Mouse (Mus musculus) midbrain, embryonic 14.5 days (tissue): Measurements from ENCODE around the gene Cyb561. TPM values are rescaled to one million over a fixed set of nuclear protein-coding genes. Genes with fewer than 3 reads are reported as not detected.
A peak's percentile ranks its signal among the peaks of the same experiment; 100 is the strongest.

Source experiments
- ATAC-seq: fragments of 200-750 bp; cut with Nextera tagmentation; 2 replicates; pipeline ENCODE4 v1.8.0; 2017; ENCODE audit warnings: moderate number of reproducible peaks, moderate library complexity; ENCODE audit not compliant: low FRiP score, low TSS enrichment
- DNase-seq: peaks from one replicate; pipeline ENCODE4 v3.0.0-alpha.2; 2015
- H3K27ac ChIP-seq: fragments of 300-500 bp; sonication (generic); replicated peaks from 2 replicates; pipeline ENCODE4 v1.5.1; 2014; ENCODE audit warnings: mild to moderate bottlenecking, low read depth, low read length, moderate library complexity
- H3K27me3 ChIP-seq: fragments of 300-500 bp; sonication (generic); 2 replicates; pipeline ENCODE4 v1.6.1; 2014; ENCODE audit warnings: low read length, control low read depth, mixed read lengths; ENCODE audit not compliant: control insufficient read depth, insufficient read depth
- H3K36me3 ChIP-seq: fragments of 300-500 bp; sonication (generic); 2 replicates; pipeline ENCODE4 v1.6.1; 2014; ENCODE audit warnings: low read length, control low read depth; ENCODE audit not compliant: control insufficient read depth, insufficient read depth
- H3K4me1 ChIP-seq: fragments of 300-500 bp; sonication (generic); 2 replicates; pipeline ENCODE4 v1.6.1; 2014; ENCODE audit warnings: mild to moderate bottlenecking, antibody characterized with exemption, low read length, control low read depth; ENCODE audit not compliant: control insufficient read depth, insufficient read depth
- H3K4me2 ChIP-seq: fragments of 300-500 bp; sonication (generic); 2 replicates; pipeline ENCODE4 v1.6.1; 2014; ENCODE audit warnings: mild to moderate bottlenecking, low read length, moderate library complexity
- H3K4me3 ChIP-seq: fragments of 300-500 bp; sonication (generic); replicated peaks from 2 replicates; pipeline ENCODE4 v1.5.1; 2014; ENCODE audit warnings: low read depth, low read length
- H3K9ac ChIP-seq: fragments of 300-500 bp; sonication (generic); replicated peaks from 2 replicates; pipeline ENCODE4 v1.6.1; 2014; ENCODE audit warnings: mild to moderate bottlenecking, low read length, moderate library complexity
- H3K9me3 ChIP-seq: fragments of 300-500 bp; sonication (generic); 2 replicates; pipeline ENCODE4 v1.6.1; 2016; ENCODE audit warnings: low read length, control low read depth, mixed read lengths; ENCODE audit not compliant: control insufficient read depth
- WGBS: fragments of 180-500 bp; shearing (Covaris S2); extraction: QIAGEN DNeasy Blood & Tissue Kit; methylation state at CpG from one replicate; pipeline ENCODE4 v1.1.7; 2014; 5-methylcytosine and 5-hydroxymethylcytosine counted together
- polyA plus RNA-seq: library from polyadenylated mRNA; unstranded; fragments of >200 nt; fragmentation: Nextera tagmentation; extraction: Ambion mirVana; gene quantifications from 2 replicates; pipeline ENCODE4 v1.2.1, GENCODE M21; 2014

Gene Cyb561
- 45.7 and 52.9 TPM in 2 replicates for polyA plus RNA-seq

DNA sequence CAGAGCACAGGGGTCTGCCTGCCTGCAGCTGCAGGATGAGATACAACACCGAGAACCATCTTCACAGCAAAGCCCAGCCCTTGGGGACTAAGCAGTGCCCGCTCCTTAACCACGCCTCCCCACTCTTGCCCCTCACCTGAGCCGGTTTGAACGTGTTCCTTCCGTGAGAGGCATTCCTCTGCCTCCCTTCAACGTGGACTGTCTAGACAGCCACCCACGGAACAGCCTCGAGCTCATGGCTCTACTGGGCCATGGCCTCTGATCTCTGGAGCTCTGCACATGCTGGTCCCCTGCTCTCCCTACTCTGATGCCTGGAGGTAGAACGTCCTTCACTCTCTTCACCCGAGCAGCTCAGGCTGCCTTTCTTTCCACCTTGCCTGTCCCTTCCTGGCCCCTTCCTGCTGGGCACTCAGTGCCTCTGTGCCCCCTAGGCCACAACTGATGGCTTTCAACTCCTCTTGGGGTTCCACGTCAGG lies at the start of gene Cyb561:
Cyb561 (minus strand) TSS at position 426 of the 476 bp plus-strand sequence.
- ATAC-seq (no peak), DNase-seq (no peak)
- H3K36me3 ChIP-seq: no peaks in the 10 kb centered on the region
- H3K27ac ChIP-seq: no peak within 1 kb of the TSS
- H3K4me3 ChIP-seq: no peak within 1 kb of the TSS
- H3K9me3 ChIP-seq: no peaks in the 10 kb centered on the region
- H3K27me3 ChIP-seq: no peaks in the 10 kb centered on the region
- no peak within 1 kb of the TSS for H3K9ac ChIP-seq
- no peaks in the 10 kb centered on the region for H3K4me1 ChIP-seq
- H3K4me2 ChIP-seq: no peak within 1 kb of the TSS
- WGBS: 80% methylated on average over 12 of the region's 12 CpGs

DNA sequence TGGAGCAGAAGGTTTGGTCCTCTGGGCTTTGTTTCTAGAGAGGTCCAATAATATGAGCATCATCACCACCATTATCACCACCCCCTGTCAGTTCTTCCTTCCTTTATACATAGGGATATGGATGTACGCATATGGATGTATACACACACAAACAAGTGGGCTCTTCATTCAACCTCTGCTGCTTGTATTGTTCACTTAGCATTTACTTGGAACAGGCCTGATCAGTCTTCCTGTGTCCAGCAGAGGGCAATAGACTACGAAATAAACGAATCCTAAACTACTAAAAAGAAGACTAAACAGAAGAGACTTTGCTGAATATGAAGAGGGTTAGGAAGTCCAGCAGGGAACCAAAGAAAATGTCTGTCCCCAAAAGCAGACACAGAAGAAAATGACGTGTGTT lies 48.6 kb upstream of the Cyb561 start:
- 48% methylated on average over 4 of the region's 4 CpGs for WGBS
- H3K9me3 ChIP-seq: no peaks in the 10 kb centered on the region
- DNase-seq: peak; percentile 62

DNA sequence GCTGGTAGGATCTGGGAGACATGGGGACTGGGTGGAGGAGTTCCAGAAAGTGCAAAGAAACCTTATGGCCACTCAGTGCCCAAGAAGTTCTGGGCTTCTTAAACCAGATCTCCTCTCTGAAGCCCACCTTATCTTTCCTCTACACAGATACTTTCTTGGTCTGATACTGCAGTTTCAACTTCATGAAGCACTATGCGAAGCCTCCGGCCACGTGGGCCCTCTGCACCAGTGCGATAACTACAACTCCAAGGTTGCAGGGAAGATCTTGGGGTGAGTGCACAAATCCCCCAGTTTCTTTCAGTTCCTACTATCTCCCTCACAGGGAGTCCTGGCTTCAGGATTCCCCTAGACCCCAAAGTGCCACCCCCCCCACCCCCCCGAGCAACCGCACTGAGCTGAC lies 46.9 kb upstream of the Cyb561 start:
- Histone ChIP-seq H3K27ac (no peak overlapping the region), H3K4me3 (no peak overlapping the region), H3K36me3 (no peaks in the 10 kb centered on the region), H3K4me1 (no peaks in the 10 kb centered on the region), H3K9me3 (no peaks in the 10 kb centered on the region), H3K27me3 (no peaks in the 10 kb centered on the region), H3K4me2 (no peak overlapping the region), H3K9ac (no peak overlapping the region)
- WGBS: 94% methylated on average over 6 of the region's 6 CpGs
- DNase-seq (no peak), ATAC-seq (no peak)

More for the DNA sequence above, 48.6 kb upstream of the Cyb561 start:
- no peak overlapping the region for H3K27ac ChIP-seq
- no peaks in the 10 kb centered on the region for H3K27me3 ChIP-seq
- H3K9ac ChIP-seq: no peak overlapping the region
- no peaks in the 10 kb centered on the region for H3K4me1 ChIP-seq
- no peak for ATAC-seq
- no peak overlapping the region for H3K4me2 ChIP-seq
- no peaks in the 10 kb centered on the region for H3K36me3 ChIP-seq
- no peak overlapping the region for H3K4me3 ChIP-seq

DNA sequence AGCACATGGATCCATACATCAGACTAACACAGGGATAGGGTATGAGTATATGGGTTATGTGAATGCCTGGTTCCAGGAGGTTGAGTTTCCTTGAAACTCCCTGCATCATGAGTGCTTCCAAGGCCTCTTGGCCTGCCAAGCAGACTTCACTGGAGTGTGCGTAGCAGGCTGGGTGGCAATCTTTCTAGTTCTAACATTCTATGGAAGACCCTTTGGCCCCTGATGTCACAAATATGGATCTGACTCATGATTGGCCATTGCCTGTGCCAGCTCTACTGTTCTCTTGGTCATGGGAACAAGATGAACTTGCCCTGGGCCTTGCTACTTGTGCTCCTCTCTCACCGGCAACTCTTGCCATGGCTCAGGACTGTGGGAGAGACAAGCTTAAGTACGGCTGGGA lies 41.2 kb upstream of the Cyb561 start, which contains the start of gene Ace3:
Ace3 (plus strand) TSS at position 301 of the 400 bp plus-strand sequence.
- H3K4me3 ChIP-seq: no peak within 1 kb of the TSS
- H3K9me3 ChIP-seq: no peaks in the 10 kb centered on the region
- ATAC-seq (no peak), DNase-seq (no peak)
- no peak within 1 kb of the TSS for H3K9ac ChIP-seq
- 95% methylated on average over 3 of the region's 3 CpGs for WGBS
- no peaks in the 10 kb centered on the region for H3K36me3 ChIP-seq
- H3K4me2 ChIP-seq: no peak within 1 kb of the TSS
- no peak within 1 kb of the TSS for H3K27ac ChIP-seq
- no peaks in the 10 kb centered on the region for H3K4me1 ChIP-seq
- H3K27me3 ChIP-seq: no peaks in the 10 kb centered on the region

DNA sequence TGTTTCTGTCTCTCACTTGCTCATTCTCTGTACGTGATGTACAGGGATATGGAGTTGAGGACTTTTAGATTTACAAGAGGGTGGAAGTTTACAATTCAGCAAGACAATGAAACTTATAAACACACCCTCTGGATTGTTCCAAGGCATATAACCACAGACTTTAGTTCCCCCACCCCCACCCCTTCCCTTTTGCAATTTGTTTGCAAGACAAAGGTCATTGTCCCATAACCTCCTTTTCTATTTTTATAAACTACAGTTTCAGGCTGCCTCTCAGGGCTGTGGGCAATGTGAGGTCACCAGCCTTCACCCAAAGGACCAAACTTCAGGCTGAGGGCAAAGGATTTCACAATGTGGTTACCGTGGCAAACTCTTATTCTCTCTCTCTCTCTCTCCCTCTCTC lies 37.1 kb upstream of the Cyb561 start:
- no peak for ATAC-seq
- Histone ChIP-seq H3K4me2 (no peak overlapping the region), H3K27ac (no peak overlapping the region), H3K27me3 (no peaks in the 10 kb centered on the region), H3K36me3 (no peaks in the 10 kb centered on the region), H3K9me3 (no peaks in the 10 kb centered on the region), H3K4me1 (no peaks in the 10 kb centered on the region), H3K4me3 (no peak overlapping the region), H3K9ac (no peak overlapping the region)
- DNase-seq: no peak
- WGBS: 64% methylated on average over 2 of the region's 2 CpGs

DNA sequence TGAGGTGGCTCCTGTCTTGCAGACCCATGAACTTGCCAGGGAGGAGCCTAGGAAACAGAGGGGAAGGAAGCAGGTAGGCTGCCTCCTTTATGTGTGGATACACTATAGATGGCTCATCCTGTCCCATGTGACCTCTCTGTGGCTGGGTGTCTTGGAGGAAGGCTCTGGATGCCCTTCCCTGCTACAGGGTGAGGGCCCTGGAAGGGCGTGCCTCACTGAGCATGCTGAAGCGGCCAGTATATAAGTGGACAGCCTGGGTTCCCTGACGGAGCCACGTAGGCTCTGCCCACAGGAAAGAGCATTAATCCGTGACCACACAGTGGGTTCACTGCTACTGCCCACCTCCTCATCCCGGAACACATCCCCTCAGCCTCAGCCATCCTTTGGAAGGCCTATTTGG lies 36.3 kb upstream of the Cyb561 start:
- Histone ChIP-seq H3K4me1 (no peaks in the 10 kb centered on the region), H3K36me3 (no peaks in the 10 kb centered on the region), H3K9ac (no peak overlapping the region), H3K9me3 (no peaks in the 10 kb centered on the region), H3K27me3 (no peaks in the 10 kb centered on the region), H3K27ac (no peak overlapping the region), H3K4me2 (no peak overlapping the region), H3K4me3 (no peak overlapping the region)
- ATAC-seq: no peak
- no peak for DNase-seq
- 68% methylated on average over 6 of the region's 6 CpGs for WGBS

DNA sequence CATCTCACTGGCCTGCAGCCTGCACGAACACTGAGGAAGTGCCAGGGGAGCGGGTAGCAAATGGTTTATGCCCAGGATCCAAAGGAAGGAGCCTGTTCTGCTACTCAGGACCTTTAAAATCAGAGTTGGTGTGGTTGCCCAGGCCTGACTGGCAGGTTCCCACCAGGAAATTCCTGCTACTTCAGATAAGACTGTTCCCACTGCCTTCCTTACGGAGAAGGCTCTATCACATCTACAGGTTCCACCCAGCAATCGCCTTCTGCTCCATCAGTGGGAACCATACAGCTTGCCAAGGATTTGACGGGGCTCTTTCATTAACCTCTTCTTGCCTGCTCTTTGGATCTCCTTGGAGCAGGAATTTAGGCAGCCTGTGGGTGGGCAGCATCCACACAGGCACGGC lies 34.3 kb upstream of the Cyb561 start:
- no peak for DNase-seq
- 81% methylated on average over 6 of the region's 6 CpGs for WGBS

DNA sequence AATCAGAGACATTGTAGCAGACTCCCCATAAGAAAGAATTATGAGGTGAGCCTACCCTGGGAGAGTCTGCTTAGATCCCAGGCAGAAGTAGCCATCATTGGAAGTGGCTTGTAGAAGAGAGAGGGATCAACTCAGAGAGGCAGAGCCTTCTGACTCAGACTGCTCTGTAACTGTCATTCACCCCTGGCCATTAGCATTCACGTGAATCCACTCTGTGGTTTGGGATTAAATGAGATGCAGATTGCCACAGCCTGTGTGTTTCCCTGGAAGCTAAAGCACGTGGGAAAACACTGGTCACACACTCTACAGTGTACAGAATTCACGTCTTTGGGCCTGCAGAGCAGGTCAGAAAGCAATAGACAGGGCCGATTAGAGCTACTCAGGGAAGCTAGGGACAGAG lies 31.3 kb upstream of the Cyb561 start:
- H3K9ac ChIP-seq: no peak overlapping the region
- H3K27me3 ChIP-seq: no peaks in the 10 kb centered on the region
- H3K4me2 ChIP-seq: no peak overlapping the region
- no peak overlapping the region for H3K4me3 ChIP-seq
- no peaks in the 10 kb centered on the region for H3K9me3 ChIP-seq
- no peaks in the 10 kb centered on the region for H3K36me3 ChIP-seq
- H3K4me1 ChIP-seq: no peaks in the 10 kb centered on the region
- ATAC-seq (no peak), DNase-seq (no peak)
- H3K27ac ChIP-seq: no peak overlapping the region
- 48% methylated on average over 4 of the region's 4 CpGs for WGBS

More for the DNA sequence above, 34.3 kb upstream of the Cyb561 start:
- no peaks in the 10 kb centered on the region for H3K9me3 ChIP-seq
- no peak overlapping the region for H3K4me2 ChIP-seq
- H3K9ac ChIP-seq: no peak overlapping the region
- ATAC-seq: no peak
- H3K27me3 ChIP-seq: no peaks in the 10 kb centered on the region
- no peak overlapping the region for H3K27ac ChIP-seq
- H3K36me3 ChIP-seq: no peaks in the 10 kb centered on the region
- no peak overlapping the region for H3K4me3 ChIP-seq
- no peaks in the 10 kb centered on the region for H3K4me1 ChIP-seq

DNA sequence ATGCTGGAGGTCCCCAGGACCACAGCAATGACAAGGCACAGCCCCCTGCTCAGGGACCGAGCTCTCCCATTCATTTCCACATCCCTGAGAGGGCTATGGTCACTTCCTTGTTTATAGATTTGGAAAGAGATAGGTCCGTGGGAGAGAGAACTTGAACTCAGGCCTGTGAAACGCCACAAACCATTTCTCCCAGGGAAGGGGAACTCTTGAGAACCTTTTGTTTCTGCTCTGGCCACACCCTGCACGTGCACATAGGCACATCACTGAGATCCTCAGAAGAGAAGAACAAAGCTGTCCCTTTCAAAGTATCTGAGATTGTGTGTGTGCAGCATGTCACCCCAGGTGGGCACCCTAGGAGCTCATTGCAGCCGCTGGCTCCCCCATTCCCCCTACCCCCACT lies 25.5 kb upstream of the Cyb561 start:
- Histone ChIP-seq H3K9ac (no peak overlapping the region), H3K4me3 (no peak overlapping the region), H3K27ac (no peak overlapping the region), H3K4me2 (no peak overlapping the region), H3K9me3 (no peaks in the 10 kb centered on the region), H3K27me3 (no peaks in the 10 kb centered on the region), H3K36me3 (no peaks in the 10 kb centered on the region), H3K4me1 (no peaks in the 10 kb centered on the region)
- DNase-seq (no peak), ATAC-seq (no peak)
- 68% methylated on average over 5 of the region's 5 CpGs for WGBS
